Mouse (Mus musculus) ovary, adult 18-20 months (tissue): ENCODE measurements at regions not wholly inside any gene's neighbourhood (a gene's known extent, or its start where the extent isn't known, plus 50 kb on each side); places are given as distances from the start of the nearest gene placed in this dataset.

ENCODE experiments used
- DNase-seq: peaks from one replicate; pipeline ENCODE4 v3.0.0; 2022; ENCODE audit warnings: low spot score, mixed read lengths

GRCm38 (mm10) chr15:86737945-86738344 is 523.7 kb downstream of the Tbc1d22a start:
- no peak for DNase-seq

GRCm38 (mm10) chr15:86738356-86738755 is 524.1 kb downstream of the Tbc1d22a start:
- no peak for DNase-seq

GRCm38 (mm10) chr15:86738776-86739175 is 524.5 kb downstream of the Tbc1d22a start:
- DNase-seq, result no peak

GRCm38 (mm10) chr15:86751436-86752136 is 537.3 kb downstream of the Tbc1d22a start:
- DNase-seq, result no peak

- no peak for DNase-seq
Observed at GRCm38 (mm10) chr15:86763581-86764375, 549.5 kb downstream of the Tbc1d22a start.

- DNase-seq, result no peak
Observed at GRCm38 (mm10) chr15:86767623-86768022, 553.4 kb downstream of the Tbc1d22a start.

- no peak for DNase-seq
Observed at GRCm38 (mm10) chr15:86773041-86773440, 558.8 kb downstream of the Tbc1d22a start.

GRCm38 (mm10) chr15:86777998-86778397 is 563.7 kb downstream of the Tbc1d22a start:
- DNase-seq, result no peak

GRCm38 (mm10) chr15:86781160-86781559 is 566.9 kb downstream of the Tbc1d22a start:
- no peak for DNase-seq

GRCm38 (mm10) chr15:86794716-86795115 is 580.5 kb downstream of the Tbc1d22a start:
- no peak for DNase-seq

- DNase-seq, result no peak
Observed at GRCm38 (mm10) chr15:86798474-86799178, 584.4 kb downstream of the Tbc1d22a start.

- DNase-seq, result no peak
Observed at GRCm38 (mm10) chr15:86807296-86808080, 593.2 kb downstream of the Tbc1d22a start.

GRCm38 (mm10) chr15:86811821-86812220 is 597.6 kb downstream of the Tbc1d22a start:
- no peak for DNase-seq

- DNase-seq, result no peak
Observed at GRCm38 (mm10) chr15:86814808-86815421, 600.7 kb downstream of the Tbc1d22a start.

GRCm38 (mm10) chr15:86835996-86836395 is 621.7 kb downstream of the Tbc1d22a start:
- DNase-seq, result no peak

GRCm38 (mm10) chr15:86852161-86852870 is 638.1 kb downstream of the Tbc1d22a start:
- DNase-seq, result no peak

- no peak for DNase-seq
Observed at GRCm38 (mm10) chr15:86858356-86858906, 644.2 kb downstream of the Tbc1d22a start.

GRCm38 (mm10) chr15:86875721-86876309 is 661.6 kb downstream of the Tbc1d22a start:
- DNase-seq, result no peak

GRCm38 (mm10) chr15:86896974-86897373 is 647.1 kb upstream of the Fam19a5 start:
- no peak for DNase-seq

- DNase-seq, result no peak
Observed at GRCm38 (mm10) chr15:86899961-86900360, 644.1 kb upstream of the Fam19a5 start.
